Mouse (Mus musculus): Measurements from ENCODE around the gene Cnksr1.
"Not testable (repeated sequence)": the region's sequence is repeated elsewhere in the genome, so short reads cannot be mapped to it uniquely, and the experiment has no call there.

The Cnksr1 gene

DNA sequence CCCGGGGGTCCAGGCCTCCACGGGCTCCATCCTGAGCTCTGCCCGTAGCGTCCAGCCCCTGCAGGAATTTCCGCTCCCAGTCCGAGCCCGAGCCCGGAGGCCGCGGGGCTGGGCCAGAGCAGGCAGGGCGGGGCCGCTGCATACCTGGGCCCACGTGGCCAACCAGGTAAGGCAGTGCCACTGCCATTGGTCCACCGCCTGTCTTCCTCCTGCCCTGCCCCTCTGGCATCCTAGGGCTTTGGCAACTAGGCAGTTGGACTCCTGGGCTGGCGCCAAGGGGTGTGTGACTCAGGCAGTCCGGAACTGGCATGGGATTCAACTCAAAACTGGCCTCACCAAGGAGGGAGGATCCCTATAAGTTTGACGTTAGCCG, at the start of gene Cnksr1:
Gene Cnksr1 (minus strand): TSS at position 121 of the 373 bp plus-strand sequence.
- DNase-seq: peak; percentile 93

DNA sequence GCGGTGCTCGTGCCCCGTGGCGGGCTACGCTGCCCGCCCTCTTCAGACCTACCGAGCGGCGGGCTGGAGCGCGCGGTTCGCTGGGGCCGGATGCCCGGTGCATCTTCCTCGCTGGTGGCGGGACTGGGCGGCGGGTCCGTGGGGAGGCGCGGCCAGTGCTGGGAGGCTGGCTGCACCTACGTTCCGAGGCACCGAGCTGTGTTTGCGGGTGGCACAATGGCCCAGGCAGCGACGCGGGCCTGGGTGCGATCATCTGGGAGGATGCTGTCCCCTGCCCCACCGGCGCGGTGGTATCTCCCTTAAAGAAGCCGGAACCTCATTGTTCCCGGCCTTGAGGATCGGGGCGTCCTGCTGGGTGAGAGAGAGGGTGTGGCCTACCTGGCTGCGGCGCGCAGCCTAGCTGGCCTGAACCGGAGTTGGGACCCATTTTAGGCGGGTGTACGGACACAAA, 49.4 kb upstream of the Cnksr1 start, which contains the start of gene Pdik1l:
Gene Pdik1l (minus strand): TSS at position 321 of the 451 bp plus-strand sequence.
- peak; percentile 86 for DNase-seq

DNA sequence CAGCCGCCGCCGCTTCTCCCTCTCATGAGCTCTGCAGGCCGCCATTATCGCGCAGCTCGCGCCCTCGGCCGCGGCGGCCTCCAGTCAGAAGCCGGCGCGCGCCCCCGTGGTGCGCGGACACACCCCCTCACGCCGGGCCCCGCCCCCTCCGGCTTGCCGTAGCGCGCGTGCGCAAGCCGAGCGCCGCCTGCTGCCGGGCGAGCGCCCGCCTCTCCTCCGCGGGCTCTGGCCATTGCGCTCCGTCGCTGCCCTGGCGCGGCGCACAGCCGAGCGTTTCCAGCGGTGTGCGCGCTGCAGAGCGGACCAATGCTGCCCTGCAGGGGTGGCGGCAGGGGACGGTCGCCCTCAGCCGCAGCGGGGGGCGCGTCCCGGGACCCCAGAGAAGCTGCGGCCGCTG, 49.0 kb upstream of the Cnksr1 start:
- DNase-seq: peak; percentile 96

DNA sequence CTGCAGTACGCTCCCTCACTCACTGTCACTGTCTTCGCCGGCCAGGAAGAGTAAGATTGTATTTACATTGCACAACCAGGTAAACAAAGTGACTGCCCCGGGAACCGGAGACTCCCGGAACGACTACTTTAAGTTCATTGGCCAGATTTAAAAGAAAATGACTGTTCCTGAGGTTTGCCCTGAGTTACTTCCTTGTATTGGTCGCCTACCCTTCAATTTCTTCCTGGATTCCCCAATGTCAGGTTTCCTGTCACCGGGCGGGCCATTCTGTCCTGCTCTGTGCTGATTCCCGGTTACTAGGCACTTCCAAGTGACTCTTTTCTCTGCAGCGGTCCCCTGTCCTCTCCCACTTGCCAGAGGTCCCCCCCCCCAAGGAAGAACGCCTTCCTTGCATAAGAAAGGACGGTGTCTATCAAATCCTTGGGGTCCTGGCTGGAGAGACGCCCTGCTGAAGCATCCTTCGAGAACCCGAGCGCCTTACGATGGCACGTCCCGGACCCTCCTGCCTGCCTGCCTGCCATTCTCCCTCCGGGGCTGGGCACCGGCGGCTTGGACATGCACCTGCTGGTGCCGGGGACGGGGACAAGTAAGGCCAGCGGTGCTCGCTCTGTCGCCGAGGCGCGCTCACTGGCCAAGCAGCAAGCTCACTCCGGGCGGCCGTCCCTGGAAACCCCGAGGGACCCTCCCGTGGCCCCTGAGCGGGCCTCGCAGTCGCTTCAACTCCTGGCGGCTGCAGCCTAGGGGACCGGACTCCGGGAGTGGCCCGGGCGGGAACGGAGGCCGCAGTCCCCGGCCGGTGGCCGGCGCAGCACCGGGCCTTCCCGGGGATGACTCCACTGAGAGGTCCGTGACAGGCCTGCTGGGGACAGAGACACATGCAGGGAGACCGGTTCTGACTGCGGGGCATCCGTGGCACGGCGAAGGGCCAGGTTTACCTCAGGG, 48.3 kb upstream of the Cnksr1 start:
- peak; percentile 25 for DNase-seq

DNA sequence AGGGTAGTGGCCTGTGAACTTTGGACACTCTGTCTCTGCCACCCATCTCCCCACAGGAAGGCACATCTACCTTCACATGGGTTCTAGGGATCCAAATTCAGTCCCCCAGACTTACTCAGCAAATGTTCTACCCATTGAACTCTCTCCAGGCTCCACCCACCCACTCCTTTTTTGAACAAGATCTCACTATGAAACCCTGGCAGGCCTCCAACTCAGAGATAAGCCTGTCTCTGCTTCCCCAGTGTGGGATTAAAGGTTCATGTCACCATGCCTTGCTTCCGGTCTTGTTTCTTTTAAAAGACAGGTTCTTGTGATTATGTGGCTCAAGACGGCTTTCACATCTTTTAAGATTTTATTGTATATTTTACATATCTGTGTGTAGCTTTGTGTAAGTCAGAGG, 46.7 kb upstream of the Cnksr1 start:
- no peak for DNase-seq

DNA sequence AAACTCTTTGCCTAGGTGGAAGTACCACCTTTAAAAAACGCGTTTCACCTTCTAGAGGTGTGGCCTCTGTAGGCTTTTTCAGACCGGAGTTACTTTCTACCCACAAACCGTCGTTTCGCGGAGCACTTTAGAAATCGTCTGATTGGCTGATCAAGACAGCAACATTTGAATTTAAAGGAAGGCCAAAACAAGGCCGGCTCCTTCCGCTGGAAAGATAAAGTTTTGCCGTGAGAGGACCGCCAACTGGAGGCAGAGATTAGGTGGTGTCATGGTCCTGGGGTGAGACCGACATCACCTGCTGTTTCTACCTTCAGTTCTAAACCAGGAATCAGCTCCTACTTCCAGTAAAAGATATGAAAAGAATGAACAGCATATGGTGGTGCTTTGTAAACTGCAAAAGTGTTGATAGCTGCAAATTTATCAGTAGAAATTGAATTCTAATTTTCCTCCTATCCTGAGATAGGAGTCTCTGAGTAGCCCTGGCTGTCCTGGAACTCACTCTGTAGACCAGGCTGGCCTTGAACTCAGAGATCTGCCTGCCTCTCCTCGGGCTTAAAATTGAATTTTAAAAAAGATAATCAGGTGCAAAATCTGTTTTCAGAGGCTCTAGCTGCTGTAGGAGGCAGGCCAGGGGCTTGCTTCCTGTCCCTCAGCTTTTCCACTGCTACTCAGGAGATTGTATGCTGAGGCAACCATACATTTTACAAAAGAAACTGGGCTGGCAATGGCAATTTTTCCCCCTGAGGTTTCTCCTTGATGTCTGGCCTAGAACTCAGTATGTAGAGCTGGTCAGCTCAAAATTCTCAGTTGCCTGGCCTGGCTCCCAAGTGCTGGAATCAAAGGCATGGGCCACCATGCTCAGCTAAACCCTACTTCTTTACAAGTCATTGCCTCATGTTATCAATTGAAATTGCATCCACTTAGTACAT, 35.5 kb upstream of the Cnksr1 start:
- DNase-seq: no peak

DNA sequence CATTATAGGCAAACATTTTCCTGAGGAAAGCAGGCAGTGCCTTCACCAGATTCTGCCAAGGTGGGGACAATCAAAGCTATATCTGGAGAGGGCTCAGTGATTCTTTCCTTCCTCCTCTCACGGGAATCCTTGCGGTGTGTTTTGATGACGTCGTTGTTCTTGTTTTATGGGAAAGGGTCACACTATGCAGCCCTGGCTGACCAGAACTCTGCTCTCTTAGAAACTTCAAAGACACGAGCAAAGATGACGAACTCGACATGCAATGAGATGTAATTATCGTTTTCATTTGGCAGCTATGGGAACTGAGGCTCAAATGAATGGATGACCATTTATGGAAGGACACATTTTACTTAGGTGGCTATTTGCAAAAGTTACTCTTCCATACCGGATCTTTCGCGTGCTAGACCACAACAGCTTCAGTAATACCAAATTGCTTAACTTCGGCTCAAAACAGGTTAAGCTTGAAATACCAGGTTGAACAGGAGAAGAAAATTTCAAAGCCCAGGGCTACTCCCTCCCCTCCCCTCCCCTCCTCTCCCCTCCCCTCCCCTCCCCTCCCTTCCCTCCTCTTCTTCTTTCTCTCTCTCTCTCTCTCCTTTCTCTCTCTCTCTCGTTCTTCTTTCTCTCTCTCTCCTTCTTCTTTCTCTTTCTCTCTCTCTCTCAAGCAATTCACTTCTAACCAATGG, 34.7 kb upstream of the Cnksr1 start:
- DNase-seq: no peak

DNA sequence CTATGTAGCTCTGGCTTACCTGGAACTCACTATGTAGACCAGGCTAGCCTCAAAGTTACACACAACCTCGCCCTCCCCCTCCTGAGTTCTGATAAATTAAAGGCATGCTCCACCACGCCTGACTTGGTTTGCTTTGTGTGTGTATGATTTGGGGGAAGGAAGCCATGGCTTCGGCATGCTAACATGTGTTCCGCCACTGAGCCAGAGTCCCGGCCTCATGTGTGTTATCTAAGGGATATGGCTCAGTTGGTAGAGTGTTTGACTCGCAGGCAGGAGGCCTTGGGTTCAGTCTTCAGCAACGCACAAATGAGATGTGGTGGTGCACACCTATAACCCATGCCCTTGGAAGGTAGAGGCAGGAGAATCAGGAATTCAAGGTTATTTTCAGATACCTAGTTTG, 33.8 kb upstream of the Cnksr1 start:
- no peak for DNase-seq

DNA sequence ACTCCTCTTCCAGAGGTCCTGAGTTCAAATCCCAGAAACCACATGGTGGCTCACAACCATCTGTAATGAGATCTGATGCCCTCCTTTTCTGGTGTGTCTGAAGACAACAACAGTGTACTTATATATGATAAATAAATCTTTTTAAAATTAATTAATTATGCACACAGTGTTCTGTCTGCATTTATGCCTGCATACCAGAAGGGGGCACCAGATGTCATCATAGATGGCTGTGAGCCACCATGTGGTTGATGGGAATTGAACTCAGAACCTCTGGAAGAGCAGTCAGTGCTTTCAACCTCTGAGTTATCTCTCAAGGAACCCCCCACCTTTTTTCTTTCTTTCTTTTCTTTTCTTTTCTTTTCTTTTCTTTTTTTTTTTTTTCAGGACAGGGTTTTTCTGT, 31.4 kb upstream of the Cnksr1 start:
- DNase-seq: not testable (repeated sequence)

DNA sequence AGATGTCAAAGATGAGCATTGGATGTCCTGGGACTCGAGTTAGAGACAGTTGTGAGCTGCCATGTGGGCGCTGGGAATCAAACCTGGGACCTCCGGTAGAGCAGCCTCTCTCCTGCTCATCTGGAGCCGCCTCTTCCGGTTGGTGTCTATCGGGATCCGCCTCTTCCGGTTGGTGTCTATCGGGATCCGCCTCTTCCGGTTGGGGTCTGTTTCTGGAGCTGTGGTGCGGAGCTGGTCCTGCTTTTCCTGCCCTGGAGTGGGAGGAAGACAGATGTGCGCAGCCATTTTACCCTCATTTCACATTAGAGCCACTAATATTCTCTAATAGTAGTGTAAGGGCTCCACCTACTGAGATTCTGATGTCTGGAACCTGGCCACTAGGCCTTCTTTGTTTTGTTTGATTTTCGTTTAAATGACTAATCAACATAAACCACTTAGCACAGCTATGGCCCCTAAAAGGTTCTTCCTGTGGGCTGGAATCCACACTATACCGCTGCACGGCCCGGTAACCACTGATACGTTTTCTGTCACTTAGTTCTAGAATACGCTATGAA, 30.0 kb upstream of the Cnksr1 start:
- DNase-seq: peak; percentile 39

DNA sequence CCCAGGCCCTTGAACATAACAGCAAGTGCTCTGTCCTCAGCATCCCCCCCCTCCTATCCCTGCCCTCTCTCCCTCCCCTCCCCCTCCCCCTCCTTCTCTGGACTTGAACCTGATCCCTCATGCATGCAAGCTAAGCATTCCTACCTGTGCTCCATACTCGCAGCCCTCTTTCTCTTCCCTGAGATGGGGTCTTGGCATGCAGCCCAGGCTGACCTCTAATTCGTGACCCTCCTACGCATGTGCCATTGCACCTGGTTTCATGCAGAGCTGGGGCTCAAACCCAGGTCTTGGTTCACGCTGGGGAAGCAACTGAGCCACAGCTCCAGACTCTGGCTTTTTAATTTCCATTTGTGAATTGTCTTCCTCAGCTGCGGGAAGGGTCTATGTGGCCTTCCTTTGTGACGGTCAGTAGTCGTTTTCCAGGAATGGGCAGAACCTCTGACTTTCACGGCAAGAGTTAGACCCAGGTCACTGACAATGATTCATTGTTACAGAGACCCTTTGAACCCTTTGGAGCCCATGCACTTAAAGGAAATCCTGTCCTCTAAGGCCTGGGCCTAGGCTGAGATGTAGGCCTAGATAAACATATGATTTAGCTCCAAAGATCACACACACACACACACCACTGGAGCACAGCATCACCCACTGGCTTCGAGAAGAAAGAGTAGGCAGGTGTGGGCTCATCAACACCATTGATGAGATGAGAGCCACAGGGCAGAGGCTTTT, 27.8 kb upstream of the Cnksr1 start:
- DNase-seq: no peak

DNA sequence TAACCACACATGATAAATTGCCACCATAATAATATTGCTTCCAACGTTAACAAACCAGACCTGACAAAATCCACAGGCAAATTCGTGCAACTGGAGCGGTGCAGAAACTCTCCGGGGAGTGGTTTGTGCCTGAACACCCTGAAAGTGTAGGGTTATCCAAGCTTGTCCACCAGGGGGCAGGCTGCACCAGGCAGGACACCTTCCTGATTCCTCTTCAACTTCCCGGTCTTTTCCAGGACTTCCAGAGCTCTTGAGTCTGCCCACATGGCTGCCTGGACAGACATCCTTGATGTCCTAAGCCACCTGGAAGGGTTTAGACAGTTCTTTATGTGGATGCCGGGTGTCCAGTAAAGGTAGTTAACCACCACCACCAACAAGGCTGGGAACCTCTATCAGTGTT, 25.0 kb upstream of the Cnksr1 start:
- peak; percentile 83 for DNase-seq

DNA sequence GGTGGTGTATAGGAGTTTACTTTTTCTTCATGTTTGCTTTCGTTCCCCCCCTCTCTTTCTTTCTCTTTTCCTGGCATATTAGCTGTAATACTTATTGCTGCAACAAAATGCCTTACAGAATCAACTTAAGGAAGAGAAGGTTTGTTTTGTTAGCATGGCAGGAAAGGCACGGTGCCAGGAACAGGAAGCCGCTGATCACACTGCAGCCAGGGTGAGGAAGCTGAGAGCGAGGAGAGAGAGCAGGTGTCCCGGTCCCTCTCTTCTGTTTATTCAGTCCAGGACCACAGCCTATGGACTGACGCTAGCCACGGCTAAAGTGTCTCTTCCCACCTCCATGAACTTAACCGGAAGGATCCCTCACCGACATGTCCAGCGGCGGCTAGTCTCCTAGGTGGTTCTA, 20.2 kb upstream of the Cnksr1 start:
- DNase-seq: peak; percentile 50

DNA sequence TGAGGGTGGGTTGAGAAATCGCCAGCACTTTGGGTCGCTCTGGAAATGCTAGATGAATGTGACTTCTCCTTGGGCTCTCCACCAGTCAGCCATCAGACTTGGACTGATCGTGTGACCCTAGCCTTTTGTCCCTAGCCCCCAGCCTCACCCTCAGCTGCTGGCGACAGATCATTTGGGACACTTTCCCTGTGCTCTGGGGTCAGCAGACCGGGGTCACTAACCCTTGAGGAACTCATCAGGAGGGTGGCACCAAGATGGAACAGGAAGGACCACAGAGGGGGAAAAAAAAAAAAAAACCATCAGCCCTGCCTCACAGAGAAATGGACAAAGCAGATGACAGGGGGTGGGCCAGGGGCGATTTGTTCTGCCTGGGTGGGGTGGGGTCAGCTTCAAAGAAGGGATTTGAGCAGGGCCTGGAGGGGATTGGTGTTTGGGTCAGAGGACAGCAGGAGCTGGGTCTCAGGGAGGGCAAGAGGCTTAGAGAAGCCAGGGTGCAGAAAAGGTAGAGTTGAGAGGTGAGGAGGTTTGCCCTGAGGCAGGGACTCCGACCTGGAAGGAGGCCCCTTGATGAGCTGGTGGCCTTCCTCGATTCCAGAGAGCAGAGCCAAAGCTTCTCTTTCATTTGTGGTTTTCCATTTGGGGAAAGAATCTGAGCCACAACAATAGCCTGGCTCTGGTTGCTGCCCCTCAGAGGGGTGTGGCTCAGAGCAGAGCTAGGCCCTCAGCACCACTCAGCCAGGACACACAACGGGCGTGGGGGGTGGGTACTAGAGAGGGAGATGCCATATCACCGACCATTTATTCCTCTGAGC, 19.2 kb upstream of the Cnksr1 start:
- DNase-seq: no peak

DNA sequence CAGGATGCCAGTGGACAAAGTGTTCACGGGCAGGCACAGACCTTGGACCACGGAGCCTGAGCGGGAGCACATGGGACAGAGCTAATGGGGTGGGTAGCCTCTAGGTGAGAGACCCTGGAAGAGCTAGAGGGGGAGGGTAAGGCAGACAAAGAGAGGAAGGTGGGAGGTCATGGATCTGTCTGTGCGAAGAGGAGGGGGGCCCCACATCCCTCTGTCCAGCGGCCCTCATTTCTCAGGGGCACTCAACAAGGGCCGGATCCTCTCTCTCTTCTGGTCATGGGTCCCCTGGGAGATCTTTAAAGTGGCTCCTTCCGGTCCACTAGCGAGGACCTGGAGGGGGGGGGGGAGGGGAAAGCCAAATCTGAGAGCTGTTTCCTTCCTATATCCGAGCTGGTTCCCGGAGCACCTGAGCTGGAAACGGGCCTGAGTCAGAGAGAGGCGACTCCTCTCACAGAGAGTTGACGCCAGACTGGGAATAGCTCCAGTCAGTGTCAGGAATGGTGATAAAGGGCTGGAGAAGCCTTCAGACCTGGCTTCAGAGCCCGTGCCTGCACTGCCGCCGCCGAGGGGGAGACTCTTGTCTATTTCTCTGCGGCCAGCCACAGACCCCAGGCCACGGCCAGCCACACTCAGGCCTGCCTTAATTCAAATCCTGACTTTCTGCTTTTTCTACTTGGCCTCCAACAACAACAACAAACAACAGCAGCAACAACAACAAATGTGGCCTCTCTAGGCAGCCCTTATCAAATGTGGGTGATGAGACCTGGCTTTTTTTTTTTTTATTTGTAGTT, 18.4 kb upstream of the Cnksr1 start:
- DNase-seq: no peak

DNA sequence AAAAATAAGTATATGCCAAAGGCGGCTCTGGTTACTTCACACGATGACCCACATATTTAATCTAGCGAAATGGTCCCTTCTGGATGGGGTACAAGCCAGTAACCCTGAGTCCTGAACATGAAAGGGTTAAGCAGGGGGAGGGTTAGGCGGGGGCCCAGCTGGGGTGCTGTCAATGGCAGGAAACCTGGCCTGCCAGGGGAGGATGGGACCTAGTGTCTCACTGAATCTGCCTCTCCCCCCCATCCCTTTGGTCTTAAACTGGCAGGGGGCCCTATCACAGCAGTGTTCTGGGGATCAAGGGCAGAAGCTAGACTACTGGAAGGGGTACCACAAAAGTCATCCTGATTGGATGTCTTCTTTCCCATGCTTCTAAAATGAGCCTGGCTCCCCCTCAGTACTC, 17.7 kb upstream of the Cnksr1 start:
- peak; percentile 66 for DNase-seq

DNA sequence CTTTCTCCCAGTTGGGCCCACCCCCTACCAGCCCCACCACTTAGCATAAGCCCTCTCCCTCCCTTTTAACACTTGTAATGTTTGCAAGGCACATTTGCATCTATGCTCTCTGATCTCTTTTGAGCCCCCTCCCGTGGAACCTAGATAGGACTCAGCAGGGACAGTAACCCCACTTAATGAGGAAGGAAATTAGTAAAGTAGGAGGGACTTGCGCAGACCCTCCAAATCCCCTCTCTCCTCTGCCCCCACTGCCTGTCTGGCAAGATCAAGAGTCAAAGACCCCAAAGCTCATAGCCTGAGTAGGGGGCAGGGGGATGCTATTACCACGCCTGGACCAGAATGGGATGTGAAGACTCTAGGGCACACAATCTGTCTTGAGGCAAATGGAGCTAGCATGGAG, 16.6 kb upstream of the Cnksr1 start:
- no peak for DNase-seq

DNA sequence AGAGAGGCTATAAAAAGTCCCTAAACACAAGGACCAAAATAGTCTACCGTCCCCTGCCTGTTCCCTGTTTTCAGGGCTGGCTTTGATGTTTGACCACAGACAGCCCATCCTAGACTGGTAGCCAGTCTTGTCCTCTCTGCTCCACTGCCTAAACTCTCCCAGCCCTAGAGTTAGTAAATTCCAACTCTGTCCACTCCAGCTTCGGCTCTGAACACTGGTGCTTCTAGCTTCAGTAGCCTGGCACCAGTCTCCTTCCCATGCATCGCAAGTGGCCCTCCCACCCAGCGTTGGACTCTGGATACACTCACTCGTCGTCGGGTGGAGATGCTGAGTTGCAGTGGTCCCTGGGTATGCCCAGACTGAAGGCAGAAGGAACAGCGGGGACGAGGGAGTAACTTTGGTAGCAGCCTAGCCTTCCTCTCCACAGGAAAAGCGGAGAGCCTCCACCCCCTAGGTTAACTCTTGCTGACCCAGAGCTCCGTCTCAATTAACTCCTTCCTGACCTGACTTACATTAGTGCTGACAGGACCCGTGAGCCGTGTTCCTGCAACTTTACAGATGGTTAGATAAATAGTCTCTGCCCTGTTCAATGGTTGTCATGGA, 15.6 kb upstream of the Cnksr1 start, which contains the start of gene Grrp1:
Gene Grrp1 (minus strand): TSS at position 385 of the 603 bp plus-strand sequence.
- peak; percentile 58 for DNase-seq

DNA sequence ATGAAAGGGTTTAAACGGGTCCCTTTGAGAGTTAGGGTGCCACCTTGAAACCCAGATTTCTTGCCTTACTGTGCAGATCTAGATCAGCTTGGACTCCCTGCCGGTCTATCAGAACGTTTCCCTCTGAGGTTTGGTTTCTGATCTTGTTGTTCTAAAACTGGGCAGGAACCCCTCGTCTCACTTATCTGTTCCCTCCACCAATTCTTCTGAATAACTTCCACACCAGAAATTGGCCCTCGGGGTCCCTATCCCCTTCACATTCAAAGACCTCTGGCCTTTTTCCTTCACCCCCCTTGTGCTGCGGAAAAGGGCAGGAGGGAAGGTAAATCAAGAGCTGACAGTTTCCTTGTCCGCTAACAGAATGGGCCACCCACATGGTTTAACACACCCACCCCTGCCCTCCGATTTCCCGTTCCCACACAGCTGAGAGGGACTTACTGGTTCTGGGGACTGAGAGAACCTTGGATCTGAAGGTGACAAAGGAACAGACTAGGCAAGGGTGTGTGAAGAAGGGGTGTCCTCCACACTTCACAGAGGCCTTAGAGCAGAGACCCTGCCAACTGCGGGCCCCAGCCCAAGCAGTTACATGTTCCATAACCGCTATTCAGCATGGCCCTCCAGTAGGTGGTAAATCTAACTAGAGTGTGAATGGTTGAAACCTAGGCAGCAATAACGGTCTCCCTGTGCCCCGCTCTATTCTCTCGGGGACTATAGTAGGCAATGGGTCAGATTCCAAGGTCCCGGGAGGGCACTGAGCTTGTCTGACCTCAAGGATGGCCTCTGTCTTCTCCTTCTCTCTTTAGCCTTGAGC, 14.9 kb upstream of the Cnksr1 start:
- DNase-seq: no peak

All from lung, postnatal 10 days (tissue).